Mouse (Mus musculus): ENCODE measurements around the gene Cluh. TPM values are rescaled to one million over a fixed set of nuclear protein-coding genes. Genes with fewer than 3 reads are reported as not detected.

Cluh gene
- total RNA-seq (2023) = 10 to 100 TPM; 43.3 to 48.1 TPM

GRCm38 (mm10) chr11:74649095-74649646, at the start of gene Cluh:
Gene Cluh (plus strand): TSS chr11:74649495.

GRCm38 (mm10) chr11:74610545-74611176, 38.6 kb upstream of the Cluh start, which contains the start of gene Rap1gap2:
Gene Rap1gap2 (minus strand): TSS chr11:74610915.

GRCm38 (mm10) chr11:74619201-74619955, 29.9 kb upstream of the Cluh start, which contains the start of gene Ccdc92b:
Gene Ccdc92b (plus strand): TSS chr11:74619605.

Other genes starting within 250 kb of the Cluh start
- 1 to 10 TPM; 5.2 to 5.3 TPM for gene Rap1gap2, start 38.6 kb upstream of the Cluh start, total RNA-seq (2023)
- gene Ccdc92b, start 29.9 kb upstream of the Cluh start, total RNA-seq (2023) = not detected
- 100 to 1,000 TPM; 127 to 130 TPM for gene Pafah1b1, start 75.2 kb downstream of the Cluh start, total RNA-seq (2023)
- gene Mettl16, start 121.3 kb downstream of the Cluh start, total RNA-seq (2023) = 10 to 100 TPM; 48.2 to 54.1 TPM
- 10 to 100 TPM; 73.3 to 96.6 TPM for gene Mnt, start 181.4 kb downstream of the Cluh start, total RNA-seq (2023)
- 1 to 10 TPM; 6.3 to 7.1 TPM for gene Sgsm2, start 247.6 kb downstream of the Cluh start, total RNA-seq (2023)
- gene Tsr1, start 248.6 kb downstream of the Cluh start, total RNA-seq (2023) = 10 to 100 TPM; 65.3 to 75.0 TPM

Measured in B cell, adult 67 days (primary cell).